13 mouse cellular contexts compared by ENCODE assay signal in genomic region chr2:70035358-70035757, GRCm38 (mm10). TPM values are rescaled to one million over a fixed set of nuclear protein-coding genes. Genes with fewer than 3 reads are reported as not detected.
"Had no signal": no experiment of that assay in that cellular context is flagged by ENCODE, and none has a peak within 500 bp of the region (broad histone marks: within the 10 kb centered on the region; RNA-seq: fewer than 3 reads in every experiment).

No protein-coding gene starts in this region.

- DNase-seq: kidney, adult 18-20 months; kidney, postnatal 10 days; kidney, postnatal 4 days; right cerebral cortex, postnatal 4 days; spleen, adult 18-20 months; thymus, postnatal 4 days had no signal

- H3K4me3 ChIP-seq: left cerebral cortex, adult 2 months; limb, embryonic 12.5 days; liver, embryonic 15.5 days; lung, embryonic 15.5 days; midbrain, embryonic 12.5 days had no signal

- H3K27ac ChIP-seq: left cerebral cortex, adult 2 months; limb, embryonic 12.5 days; liver, embryonic 15.5 days; lung, embryonic 15.5 days; midbrain, embryonic 12.5 days had no signal

- H3K4me1 ChIP-seq: limb, embryonic 12.5 days; liver, embryonic 15.5 days; lung, embryonic 15.5 days had no signal

- H3K9ac ChIP-seq: limb, embryonic 12.5 days; liver, embryonic 15.5 days; lung, embryonic 15.5 days; midbrain, embryonic 12.5 days had no signal

- H3K27me3 ChIP-seq: limb, embryonic 12.5 days; lung, embryonic 15.5 days; midbrain, embryonic 12.5 days had no signal

- H3K9me3 ChIP-seq: limb, embryonic 12.5 days; liver, embryonic 15.5 days; lung, embryonic 15.5 days; midbrain, embryonic 12.5 days had no signal

- H3K4me2 ChIP-seq: limb, embryonic 12.5 days; liver, embryonic 15.5 days; lung, embryonic 15.5 days; midbrain, embryonic 12.5 days had no signal

- H3K36me3 ChIP-seq: limb, embryonic 12.5 days; liver, embryonic 15.5 days; lung, embryonic 15.5 days; midbrain, embryonic 12.5 days had no signal

RNA-seq across cellular contexts. Expression of gene Myo3b, which starts 3.6 kb away (rescaled TPM):
- total RNA-seq: liver, adult 2 months; megakaryocyte-erythroid progenitor cell, adult 5-6 weeks had no signal
- polyA plus RNA-seq: limb, embryonic 12.5 days; liver, adult 2 months; liver, embryonic 15.5 days; midbrain, embryonic 12.5 days had no signal
